Comparison of ENCODE assay signal across 28 mouse cellular contexts in genomic region chr10:43384623-43385022, GRCm38 (mm10).
A peak's percentile ranks its signal among the peaks of the same experiment; 100 is the strongest.
DNase-seq lines count a peak whose midpoint lies in the region; ATAC-seq and TF ChIP-seq lines count a peak whose summit lies in the region.
"Had no signal": no experiment of that assay in that cellular context is flagged by ENCODE, and none has a peak within 500 bp of the region (broad histone marks: within the 10 kb centered on the region; RNA-seq: fewer than 3 reads in every experiment).

No protein-coding gene starts in this region.

- H3K9ac ChIP-seq in liver, adult 2 months (ENCODE audit: low read depth, low read length), result no peak overlapping the region
- no peak overlapping the region for H3K9ac ChIP-seq in liver, embryonic 13.5 days
- H3K9ac ChIP-seq in liver, embryonic 16.5 days (ENCODE audit: low read depth, low read length), result no peak overlapping the region
- H3K9ac ChIP-seq in forebrain, embryonic 14.5 days (ENCODE audit: low read length), result no peak overlapping the region
- no peak overlapping the region for H3K9ac ChIP-seq in kidney, embryonic 14.5 days (ENCODE audit: low read depth, low read length)
- H3K9ac ChIP-seq: embryonic facial prominence, embryonic 13.5 days; forebrain, embryonic 12.5 days; forebrain, postnatal 0 days; hindbrain, embryonic 13.5 days had no signal

- peak; percentile 33 for DNase-seq in liver, adult 2 months (ENCODE audit: extremely low read depth, low read depth, low spot score)
- no peak for DNase-seq in liver
- DNase-seq in liver, embryonic 13.5 days, result no peak
- DNase-seq in forebrain, embryonic 14.5 days (ENCODE audit: low spot score), result no peak
- no peak for DNase-seq in right cerebral cortex, postnatal 36 days (ENCODE audit: low spot score in 2 of 2)
- DNase-seq: adrenal gland, adult 2 months; adrenal gland, postnatal 25 days; cerebellum, adult 11-12 months; cerebellum, adult 8-10 months; cerebellum, postnatal 10 days; cerebellum, postnatal 36 days; embryo, embryonic 11 days; forebrain, postnatal 0 days; gastrocnemius, adult 2 months; gastrocnemius, postnatal 14 days; heart, adult 18-20 months; heart, postnatal 36 days had no signal

- peak; percentile 77 for ATAC-seq in liver, embryonic 13.5 days (ENCODE audit: low read depth)
- ATAC-seq in liver, embryonic 16.5 days (ENCODE audit: low read depth), result peak; percentile 43; the same call in 1 of the 2 replicates
- peak; percentile 50 for ATAC-seq in megakaryocyte-erythroid progenitor cell, adult 5-6 weeks (replicated peaks; ENCODE audit: low FRiP score, low TSS enrichment, poor library complexity, severe bottlenecking)
- no peak for ATAC-seq in forebrain, embryonic 14.5 days
- no peak for ATAC-seq in kidney, embryonic 14.5 days (ENCODE audit: low FRiP score, low TSS enrichment)
- ATAC-seq: CD4-positive, CD25-positive, alpha-beta regulatory T cell, adult 4 months; forebrain, postnatal 0 days; hindbrain, embryonic 16.5 days had no signal

- no peaks in the 10 kb centered on the region for H3K79me2 ChIP-seq in liver, adult 2 months (ENCODE audit: control insufficient read depth, insufficient read depth, low read length)

- H3K4me2 ChIP-seq in liver, embryonic 13.5 days, result no peak overlapping the region
- no peak overlapping the region for H3K4me2 ChIP-seq in liver, embryonic 16.5 days (ENCODE audit: low read depth, low read length)
- H3K4me2 ChIP-seq in forebrain, embryonic 14.5 days (ENCODE audit: low read length), result no peak overlapping the region
- H3K4me2 ChIP-seq in kidney, embryonic 14.5 days (replicated peaks; ENCODE audit: low read depth, low read length), result no peak overlapping the region
- H3K4me2 ChIP-seq: embryonic facial prominence, embryonic 13.5 days; forebrain, embryonic 12.5 days; hindbrain, embryonic 13.5 days had no signal

- H3K27me3 ChIP-seq in liver, adult 2 months (ENCODE audit: control insufficient read depth, insufficient read depth, low read length), result no peaks in the 10 kb centered on the region
- H3K27me3 ChIP-seq in liver, embryonic 13.5 days, result no peaks in the 10 kb centered on the region
- H3K27me3 ChIP-seq in liver, embryonic 16.5 days (ENCODE audit: control insufficient read depth, insufficient read depth, low read depth, low read length), result no peaks in the 10 kb centered on the region
- no peaks in the 10 kb centered on the region for H3K27me3 ChIP-seq in forebrain, embryonic 14.5 days (replicated peaks; ENCODE audit: control insufficient read depth, insufficient read depth, low read length)
- H3K27me3 ChIP-seq in kidney, embryonic 14.5 days (ENCODE audit: control insufficient read depth, insufficient read depth, low read length), result no peaks in the 10 kb centered on the region
- H3K27me3 ChIP-seq: embryonic facial prominence, embryonic 13.5 days; forebrain, embryonic 12.5 days; hindbrain, embryonic 13.5 days had no signal

- WGBS in liver, adult 2 months, result 28% methylated on average over 5 of the region's 5 CpGs
- WGBS in liver, embryonic 13.5 days (ENCODE audit: insufficient replicate concordance), result 35% methylated on average over 5 of the region's 5 CpGs
- 27% methylated on average over 5 of the region's 5 CpGs for WGBS in liver, embryonic 16.5 days (ENCODE audit: insufficient replicate concordance)
- WGBS in forebrain, embryonic 14.5 days, result 94% methylated on average over 5 of the region's 5 CpGs
- 82% methylated on average over 5 of the region's 5 CpGs for WGBS in kidney, embryonic 14.5 days

- TF ChIP-seq POLR2A in liver, adult 2 months (IDR thresholded peaks at IDR 0.05; ENCODE audit: extremely low read depth, insufficient read depth, low read length), result no peak

- H3K4me1 ChIP-seq in liver, adult 2 months (ENCODE audit: control insufficient read depth, insufficient read depth, low read length), result no peaks in the 10 kb centered on the region
- H3K4me1 ChIP-seq in liver, embryonic 13.5 days (replicated peaks), result peaks cover 17% of the 10 kb centered on the region
- peaks cover 4% of the 10 kb centered on the region for H3K4me1 ChIP-seq in liver, embryonic 16.5 days (ENCODE audit: control insufficient read depth, low read depth, low read length)
- H3K4me1 ChIP-seq in forebrain, embryonic 14.5 days (ENCODE audit: control insufficient read depth, insufficient read depth, low read length), result no peaks in the 10 kb centered on the region
- no peaks in the 10 kb centered on the region for H3K4me1 ChIP-seq in kidney, embryonic 14.5 days (ENCODE audit: control insufficient read depth, insufficient read depth, low read length)
- H3K4me1 ChIP-seq: embryonic facial prominence, embryonic 10.5 days; embryonic facial prominence, embryonic 13.5 days; forebrain, embryonic 12.5 days; hindbrain, embryonic 10.5 days; hindbrain, embryonic 13.5 days had no signal

- no peaks in the 10 kb centered on the region for H3K9me3 ChIP-seq in liver, embryonic 13.5 days (replicated peaks)
- no peaks in the 10 kb centered on the region for H3K9me3 ChIP-seq in liver, embryonic 16.5 days (replicated peaks; ENCODE audit: control insufficient read depth, low read length)
- H3K9me3 ChIP-seq in forebrain, embryonic 14.5 days (replicated peaks; ENCODE audit: control insufficient read depth, low read length), result no peaks in the 10 kb centered on the region
- no peaks in the 10 kb centered on the region for H3K9me3 ChIP-seq in kidney, embryonic 14.5 days (ENCODE audit: control insufficient read depth, low read length)
- H3K9me3 ChIP-seq: embryonic facial prominence, embryonic 10.5 days; embryonic facial prominence, embryonic 13.5 days; forebrain, embryonic 12.5 days; hindbrain, embryonic 10.5 days; hindbrain, embryonic 13.5 days had no signal

- no peak for TF ChIP-seq CTCF in liver, adult 2 months (IDR thresholded peaks at IDR 0.05; ENCODE audit: low read depth, low read length)

- no peak overlapping the region for H3K27ac ChIP-seq in liver, adult 2 months (replicated peaks; ENCODE audit: insufficient read depth, low read depth, low read length)
- no peak overlapping the region for H3K27ac ChIP-seq in liver, embryonic 13.5 days
- H3K27ac ChIP-seq in liver, embryonic 16.5 days (ENCODE audit: low read length), result no peak overlapping the region
- H3K27ac ChIP-seq in forebrain, embryonic 14.5 days (ENCODE audit: low read depth, low read length), result no peak overlapping the region
- H3K27ac ChIP-seq in kidney, embryonic 14.5 days (ENCODE audit: low read depth, low read length), result no peak overlapping the region
- H3K27ac ChIP-seq: embryonic facial prominence, embryonic 10.5 days; embryonic facial prominence, embryonic 13.5 days; forebrain, embryonic 12.5 days; gastrocnemius, adult 2 months; hindbrain, embryonic 10.5 days; hindbrain, embryonic 13.5 days had no signal

- H3K36me3 ChIP-seq in liver, adult 2 months (ENCODE audit: control insufficient read depth, insufficient read depth, low read length), result no peaks in the 10 kb centered on the region
- no peaks in the 10 kb centered on the region for H3K36me3 ChIP-seq in liver, embryonic 13.5 days
- H3K36me3 ChIP-seq in liver, embryonic 16.5 days (ENCODE audit: control insufficient read depth, insufficient read depth), result no peaks in the 10 kb centered on the region
- H3K36me3 ChIP-seq in forebrain, embryonic 14.5 days (ENCODE audit: control insufficient read depth, insufficient read depth, low read length), result no peaks in the 10 kb centered on the region
- no peaks in the 10 kb centered on the region for H3K36me3 ChIP-seq in kidney, embryonic 14.5 days (ENCODE audit: control insufficient read depth, insufficient read depth, low read length)
- H3K36me3 ChIP-seq: embryonic facial prominence, embryonic 10.5 days; embryonic facial prominence, embryonic 13.5 days; forebrain, embryonic 12.5 days; hindbrain, embryonic 10.5 days; hindbrain, embryonic 13.5 days had no signal

- H3K4me3 ChIP-seq in liver, adult 2 months (ENCODE audit: insufficient read depth, low read depth, low read length), result no peak overlapping the region
- no peak overlapping the region for H3K4me3 ChIP-seq in liver, embryonic 13.5 days (replicated peaks)
- no peak overlapping the region for H3K4me3 ChIP-seq in liver, embryonic 16.5 days (ENCODE audit: low read depth, low read length)
- H3K4me3 ChIP-seq in forebrain, embryonic 14.5 days (ENCODE audit: low read depth, low read length), result no peak overlapping the region
- H3K4me3 ChIP-seq in kidney, embryonic 14.5 days (ENCODE audit: low read length), result no peak overlapping the region
- H3K4me3 ChIP-seq: embryonic facial prominence, embryonic 10.5 days; embryonic facial prominence, embryonic 13.5 days; erythroblast, embryonic 14.5 days; forebrain, embryonic 12.5 days; gastrocnemius, adult 2 months; hindbrain, embryonic 10.5 days; hindbrain, embryonic 13.5 days had no signal

Comparison
In these comparisons a context has a peak if more than half of its experiments do, and no peak if none do; other contexts are left out.
1. ATAC-seq: peak in liver, embryonic 13.5 days (single experiment), liver, embryonic 16.5 days (single experiment) and megakaryocyte-erythroid progenitor cell, adult 5-6 weeks (single experiment); none in forebrain, embryonic 14.5 days (single experiment) and kidney, embryonic 14.5 days (single experiment).